Mouse (Mus musculus): ENCODE measurements around the gene Rgs8.

The Rgs8 gene

GRCm38 (mm10) chr1:153652938-153653623, at the start of gene Rgs8:
TSS of gene Rgs8 (plus strand) at chr1:153653025.
- no peak for DNase-seq (ENCODE audit: inconsistent age in 2 of 2, low spot score in 1 of 2)

GRCm38 (mm10) chr1:153617340-153617830, 35.4 kb upstream of the Rgs8 start:
- DNase-seq (ENCODE audit: inconsistent age in 2 of 2, low spot score in 1 of 2): no peak

DNA sequence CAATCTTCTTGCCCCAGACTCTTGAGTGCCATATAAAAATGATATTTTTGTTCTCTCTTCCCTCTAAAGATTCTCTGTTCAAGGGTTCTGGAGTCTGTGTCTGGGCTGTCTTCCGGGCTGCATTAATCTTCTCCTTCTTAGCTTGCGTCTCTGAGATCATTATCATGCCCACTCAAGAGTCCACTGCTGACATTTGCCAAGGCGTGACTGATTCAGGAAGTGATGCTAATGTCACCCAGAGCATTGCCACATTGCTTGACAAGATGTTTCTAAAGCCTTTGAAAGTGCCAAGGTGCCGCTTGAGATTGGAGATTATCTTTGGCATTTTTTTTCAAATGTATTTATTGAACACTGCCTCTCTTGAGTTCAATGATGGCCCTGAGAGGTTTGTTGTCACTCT, 29.8 kb upstream of the Rgs8 start:
- DNase-seq (ENCODE audit: inconsistent age in 2 of 2, low spot score in 1 of 2): no peak

- DNase-seq (ENCODE audit: inconsistent age in 2 of 2, low spot score in 1 of 2): no peak
These were observed 20.1 kb upstream of the Rgs8 start for GRCm38 (mm10) chr1:153632686-153633085.

DNA sequence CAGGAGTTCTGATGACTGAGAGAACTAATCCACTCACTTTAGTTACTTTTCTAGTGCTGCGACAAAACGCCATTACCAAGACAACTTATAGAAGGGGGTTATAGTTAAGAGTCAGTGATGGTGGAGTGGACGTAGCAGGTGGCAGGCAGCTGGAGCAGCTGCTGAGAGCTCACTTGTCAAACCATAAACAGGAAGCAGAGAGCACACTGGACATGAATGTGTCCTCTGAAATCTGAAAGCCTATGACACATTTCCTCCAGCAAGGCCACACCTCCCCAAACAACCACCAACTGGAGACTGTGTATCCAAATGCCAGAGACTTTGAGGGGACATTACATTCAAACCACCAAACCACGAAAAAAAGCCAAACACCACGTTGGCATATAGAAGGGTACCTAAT, 17.8 kb upstream of the Rgs8 start:
- DNase-seq (ENCODE audit: inconsistent age in 2 of 2, low spot score in 1 of 2): no peak

DNA sequence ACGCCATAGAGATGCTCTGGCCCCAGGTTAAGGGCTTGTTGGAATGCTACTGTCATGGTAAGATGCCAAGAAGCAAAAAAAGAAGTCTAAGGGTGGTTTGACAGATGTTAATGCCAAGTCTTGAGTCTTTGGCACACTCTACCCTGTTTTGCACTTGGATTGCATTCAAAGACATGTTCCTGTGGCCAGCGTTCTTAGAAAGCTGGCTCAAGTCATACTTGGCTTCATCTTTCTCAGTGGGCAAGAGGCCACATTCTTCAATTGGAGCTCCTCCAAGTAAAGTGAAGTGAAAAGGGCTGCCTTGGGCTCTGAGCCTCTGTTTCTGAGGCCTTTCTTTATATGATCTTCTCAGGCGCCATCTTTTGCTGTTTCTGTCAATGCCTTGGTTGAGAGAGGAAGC, 17.3 kb upstream of the Rgs8 start:
- DNase-seq (ENCODE audit: inconsistent age in 2 of 2, low spot score in 1 of 2): peak; percentile 55 to 88

GRCm38 (mm10) chr1:153636821-153637220, 16.0 kb upstream of the Rgs8 start:
- DNase-seq (ENCODE audit: inconsistent age in 2 of 2, low spot score in 1 of 2): no peak

- no peak for DNase-seq (ENCODE audit: inconsistent age in 2 of 2, low spot score in 1 of 2)
These were observed 11.3 kb upstream of the Rgs8 start for GRCm38 (mm10) chr1:153641492-153641939.

GRCm38 (mm10) chr1:153641940-153642501, 10.8 kb upstream of the Rgs8 start:
- DNase-seq (ENCODE audit: inconsistent age in 2 of 2, low spot score in 1 of 2): peak; percentile 13 to 46

GRCm38 (mm10) chr1:153653674-153654073, 849 bp downstream of the Rgs8 start:
- DNase-seq (ENCODE audit: inconsistent age in 2 of 2, low spot score in 1 of 2): peak in 1 of 2 experiments; percentile 40

DNA sequence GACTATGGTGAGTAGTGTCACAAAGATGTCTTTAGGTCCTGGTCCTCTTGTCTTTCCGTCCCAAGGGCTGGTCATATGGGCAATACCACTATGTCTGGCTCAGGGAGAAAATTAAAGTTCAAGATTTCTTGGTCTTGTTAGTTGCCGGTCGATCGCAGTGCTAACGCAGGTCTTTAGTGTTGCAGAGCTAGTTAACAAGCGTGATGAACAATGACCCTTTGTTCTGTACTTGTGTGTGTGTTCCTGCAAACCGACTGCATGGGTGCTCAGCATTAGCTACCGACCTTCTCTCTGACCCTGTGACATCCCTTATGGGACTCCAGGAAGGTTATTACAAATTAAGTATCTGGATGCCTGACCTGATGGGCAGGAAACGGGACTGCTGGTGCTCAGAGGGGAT, 6.8 kb downstream of the Rgs8 start:
- DNase-seq (ENCODE audit: inconsistent age in 2 of 2, low spot score in 1 of 2): no peak

DNA sequence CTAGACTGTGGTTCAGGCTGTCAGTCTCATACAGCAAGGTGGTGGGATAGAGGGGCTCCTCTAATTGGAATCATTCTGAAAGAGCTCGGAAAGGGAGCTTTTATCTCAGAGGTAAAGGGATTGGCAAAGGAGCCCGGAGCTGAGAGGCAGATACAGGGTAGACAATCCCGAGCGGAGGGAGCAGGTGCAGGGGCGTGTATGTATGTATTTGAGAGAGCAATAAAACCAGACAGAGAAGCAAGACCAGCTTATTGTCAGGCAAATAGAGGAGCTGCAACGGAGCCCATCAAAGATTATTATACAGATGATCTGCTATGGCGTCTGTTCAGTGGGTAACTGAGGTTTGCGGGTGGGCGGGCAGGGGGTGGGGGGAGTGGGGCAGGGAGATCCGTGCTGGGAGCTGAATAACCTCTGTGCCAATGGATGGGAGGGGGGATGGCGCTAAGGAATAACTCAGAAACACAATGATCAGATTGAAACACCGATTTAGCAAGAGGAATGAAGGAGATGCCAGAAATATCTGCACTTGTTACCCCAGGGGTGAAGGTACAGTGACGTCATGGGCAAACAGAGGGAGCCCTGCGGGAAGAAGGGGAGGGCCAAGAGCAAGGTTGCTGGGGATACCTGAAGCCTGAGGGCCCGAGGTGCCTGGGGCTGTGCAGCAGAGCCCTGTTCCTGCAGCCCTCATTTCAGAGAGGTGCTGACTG, 8.3 kb downstream of the Rgs8 start:
- no peak for DNase-seq (ENCODE audit: inconsistent age in 2 of 2, low spot score in 1 of 2)

- DNase-seq (ENCODE audit: inconsistent age in 2 of 2, low spot score in 1 of 2): no peak
These were observed 8.8 kb downstream of the Rgs8 start for GRCm38 (mm10) chr1:153661689-153662002.

DNA sequence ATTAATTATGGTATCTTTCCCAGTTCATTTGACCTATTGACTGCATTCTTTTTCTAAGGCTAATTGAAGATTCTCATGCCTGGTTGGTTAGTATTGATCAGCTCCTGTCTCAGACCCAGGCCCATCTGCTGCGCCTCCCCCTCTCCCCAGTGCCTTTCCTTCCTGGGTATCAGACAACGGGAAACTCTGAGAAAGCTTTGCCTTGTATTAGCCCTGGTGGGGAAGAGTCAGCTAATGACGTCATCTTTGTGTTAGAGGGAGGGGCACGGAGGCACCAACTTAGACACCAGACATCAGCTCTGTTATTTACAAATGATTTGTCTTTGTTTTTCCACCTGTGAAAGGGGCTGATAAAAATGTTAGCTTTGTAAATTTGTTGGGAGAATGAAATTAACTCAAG, 9.5 kb downstream of the Rgs8 start:
- DNase-seq (ENCODE audit: inconsistent age in 2 of 2, low spot score in 1 of 2): no peak

- DNase-seq (ENCODE audit: inconsistent age in 2 of 2, low spot score in 1 of 2): no peak
These were observed 12.4 kb downstream of the Rgs8 start for GRCm38 (mm10) chr1:153665066-153665715.

- no peak for DNase-seq (ENCODE audit: inconsistent age in 2 of 2, low spot score in 1 of 2)
These were observed 13.4 kb downstream of the Rgs8 start for GRCm38 (mm10) chr1:153666236-153666635.

DNA sequence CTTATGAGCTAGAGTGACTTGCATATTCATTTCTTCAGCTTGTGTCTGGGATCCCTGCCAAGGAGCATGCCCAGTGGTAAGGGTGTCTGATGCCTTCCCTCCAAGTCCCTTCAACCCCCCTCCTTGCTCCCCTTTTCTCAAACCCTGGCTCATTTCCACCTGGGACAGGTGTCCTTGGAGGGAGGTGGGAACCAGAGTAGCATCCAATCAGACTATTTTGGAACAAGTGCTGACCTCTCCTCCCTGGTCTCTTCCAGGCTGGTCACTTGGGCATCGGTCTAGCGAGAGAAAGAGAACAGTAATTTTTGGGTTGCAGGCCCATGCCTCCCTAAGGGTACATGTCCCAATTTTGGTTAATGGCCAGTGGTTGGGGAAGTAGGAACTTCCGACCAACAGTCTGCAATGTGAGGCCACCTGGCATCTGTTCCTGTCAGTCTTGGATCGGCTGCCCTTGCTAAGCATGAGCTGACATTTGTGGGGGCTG, 14.5 kb downstream of the Rgs8 start:
- DNase-seq (ENCODE audit: inconsistent age in 2 of 2, low spot score in 1 of 2): no peak

GRCm38 (mm10) chr1:153667781-153668180, 15.0 kb downstream of the Rgs8 start:
- DNase-seq (ENCODE audit: inconsistent age in 2 of 2, low spot score in 1 of 2): no peak

DNA sequence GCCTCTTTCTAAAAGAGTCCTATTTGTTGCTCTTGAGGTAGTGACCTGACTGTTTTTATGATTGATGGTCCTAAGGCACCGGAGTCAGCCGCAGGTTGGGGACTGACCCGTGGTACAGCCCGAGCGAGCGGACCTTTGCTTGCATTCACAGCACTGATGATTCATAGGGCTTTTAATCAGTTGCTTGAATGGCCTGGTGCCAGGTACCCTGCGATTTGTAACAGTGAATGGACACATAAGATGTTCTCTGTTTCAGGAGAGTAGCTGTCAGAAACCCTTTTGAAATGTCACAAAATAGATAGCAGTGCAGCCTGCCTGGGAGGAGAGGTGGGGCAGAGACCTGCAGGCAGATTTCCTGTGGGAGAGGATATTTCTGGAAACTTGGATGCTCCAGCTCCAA, 16.3 kb downstream of the Rgs8 start:
- DNase-seq (ENCODE audit: inconsistent age in 2 of 2, low spot score in 1 of 2): peak; percentile 75 to 87

DNA sequence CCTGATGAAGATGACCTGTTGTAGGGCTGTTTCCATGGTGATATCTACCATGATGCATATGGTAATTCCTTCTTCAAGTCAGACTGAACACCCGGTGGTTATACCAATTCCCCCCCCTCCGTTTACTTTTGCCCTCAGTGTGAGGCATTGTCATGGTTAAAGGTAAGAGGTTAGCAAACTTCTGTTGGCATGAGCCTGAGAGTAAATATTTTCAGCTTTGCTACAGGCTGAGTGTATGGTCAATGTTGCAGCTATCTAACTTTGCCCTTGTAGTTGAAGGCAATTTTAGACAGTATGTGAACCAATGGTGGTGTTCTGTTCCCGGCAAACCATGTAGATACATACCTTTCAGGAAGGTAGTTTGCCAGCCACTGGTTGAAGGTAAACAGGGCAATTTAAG, 16.9 kb downstream of the Rgs8 start:
- DNase-seq (ENCODE audit: inconsistent age in 2 of 2, low spot score in 1 of 2): no peak

DNA sequence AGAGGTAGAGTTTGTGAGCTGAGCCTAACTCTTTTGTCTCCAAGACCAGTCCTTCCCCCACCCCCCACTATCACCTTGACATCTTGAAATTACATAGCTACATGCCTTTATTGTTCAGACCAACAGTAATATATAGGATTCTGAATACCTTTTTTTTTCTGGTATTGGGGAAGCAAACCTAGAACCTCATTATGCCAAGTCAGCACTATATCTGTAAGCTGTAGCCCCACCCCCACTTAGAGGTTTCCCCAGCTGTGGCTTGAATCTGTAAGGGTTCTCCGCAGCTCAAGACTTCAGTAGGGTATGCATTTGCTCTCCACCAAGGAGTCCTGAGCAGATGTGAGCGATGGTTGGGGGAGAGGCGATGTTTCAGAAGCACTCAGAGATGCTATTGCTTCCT, 18.5 kb downstream of the Rgs8 start:
- no peak for DNase-seq (ENCODE audit: inconsistent age in 2 of 2, low spot score in 1 of 2)

- no peak for DNase-seq (ENCODE audit: inconsistent age in 2 of 2, low spot score in 1 of 2)
These were observed 19.9 kb downstream of the Rgs8 start for GRCm38 (mm10) chr1:153672698-153673097.
